Mouse (Mus musculus): ENCODE measurements around the gene Gemin6.

DNA sequence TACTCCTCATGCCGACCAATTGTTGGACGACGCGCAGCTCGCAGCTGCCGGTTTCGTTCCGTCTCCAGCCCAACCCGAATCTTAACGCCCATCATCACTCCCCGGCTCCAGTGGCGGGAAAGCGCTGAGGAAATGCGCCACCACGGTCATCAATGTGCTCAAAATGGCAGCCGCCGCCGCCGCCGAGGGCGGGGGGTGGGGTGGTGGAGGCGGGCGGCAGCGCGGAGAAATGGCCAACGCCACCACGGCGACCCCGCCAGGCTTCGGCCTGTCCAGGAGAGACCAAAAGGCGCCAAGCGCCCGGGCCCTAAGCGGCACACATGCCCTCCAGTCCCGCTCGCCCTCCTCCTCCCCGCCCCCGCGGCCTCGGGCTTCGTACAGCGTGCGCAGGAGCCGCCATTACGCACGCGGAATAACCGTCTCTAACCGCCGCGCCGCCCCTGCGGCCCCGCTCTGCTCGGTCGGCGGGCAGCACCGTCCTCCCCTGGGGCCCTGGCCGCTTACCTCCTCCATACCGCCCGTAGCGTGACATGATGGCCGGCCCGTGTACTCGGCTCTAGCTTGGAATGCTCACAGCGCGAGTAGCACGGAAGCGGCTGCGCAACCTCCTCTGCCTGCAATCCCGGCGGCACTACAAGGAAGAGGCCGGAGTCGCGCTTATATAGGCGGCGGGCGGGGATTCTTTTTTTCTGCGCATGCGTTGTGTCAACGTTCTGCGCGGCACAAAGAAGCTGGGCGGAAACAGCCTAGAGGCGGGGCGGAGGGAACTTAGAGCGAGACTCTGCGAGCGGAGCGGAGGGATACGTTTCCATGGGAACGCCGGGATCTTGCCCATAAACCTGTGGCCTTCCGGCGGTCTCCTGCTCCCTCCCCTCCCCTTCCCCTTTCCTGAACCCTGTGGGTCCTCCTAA, 17.3 kb upstream of the Gemin6 start, which contains the start of the genes Srsf7 and Ttc39d:
- TF ChIP-seq CTCF (IDR thresholded peaks at IDR 0.05; ENCODE audit: low read depth, low read length) (no peak), POLR2A (IDR thresholded peaks at IDR 0.05; ENCODE audit: borderline replicate concordance, low read depth, low read length) (peak; percentile 100)

Measured in bone marrow macrophage, adult 2 months (primary cell).